Mouse (Mus musculus) frontal cortex, adult 2 months (tissue): ENCODE data around the gene C87977. TPM values are rescaled to one million over a fixed set of nuclear protein-coding genes. Genes with fewer than 3 reads are reported as not detected.
"Not testable (repeated sequence)": the region's sequence is repeated elsewhere in the genome, so short reads cannot be mapped to it uniquely, and the experiment has no call there.

ENCODE experiments used
- DNase-seq, 2 experiments: peaks; one replicate each; pipeline ENCODE4 v3.0.0; 2022; ENCODE audit warnings: low spot score in 1 of 2; ENCODE audit errors: extremely low spot score in 1 of 2
- polyA plus RNA-seq: library from polyadenylated mRNA; depleted of rRNA; stranded (reverse); fragments of >200 nt; gene quantifications from 2 replicates; pipeline ENCODE4 v1.2.3, GENCODE M21; 2012; rRNA removed

Gene C87977
- polyA plus RNA-seq, result not detected in 2 replicates

GRCm38 (mm10) chr4:144213218-144213617 is at the start of gene C87977:
C87977 (minus strand) TSS chr4:144213318.
- DNase-seq, result not testable (repeated sequence)

- DNase-seq, result not testable (repeated sequence)
Measured at GRCm38 (mm10) chr4:144254768-144255167, 41.6 kb upstream of the C87977 start.

GRCm38 (mm10) chr4:144190419-144190818 is 22.7 kb downstream of the C87977 start, which contains the start of gene Oog2:
Oog2 (plus strand) TSS chr4:144190719.
- DNase-seq, result no peak

GRCm38 (mm10) chr4:144162563-144162962 is 50.6 kb downstream of the C87977 start, which contains the start of gene Oog3:
Oog3 (minus strand) TSS chr4:144162663.
- no peak for DNase-seq

Other genes starting within 250 kb of the C87977 start
- gene Gm13101, start 246.4 kb downstream of the C87977 start, polyA plus RNA-seq, result not detected in 2 replicates
- gene Pramef17, start 218.9 kb downstream of the C87977 start, polyA plus RNA-seq, result not detected in 2 replicates
- gene Pramel4, start 154.2 kb downstream of the C87977 start, polyA plus RNA-seq, result not detected in 2 replicates
- gene Gm13102, start 106.8 kb downstream of the C87977 start, polyA plus RNA-seq, result not detected in 2 replicates
- not detected in 2 replicates for gene Oog3, start 50.7 kb downstream of the C87977 start, polyA plus RNA-seq
- gene Oog2, start 22.6 kb downstream of the C87977 start, polyA plus RNA-seq, result not detected in 2 replicates
- gene Pramel5, start 67.2 kb upstream of the C87977 start, polyA plus RNA-seq, result not detected in 2 replicates
- not detected in 2 replicates for gene Gm13128, start 116.9 kb upstream of the C87977 start, polyA plus RNA-seq
- gene Gm13119, start 144.6 kb upstream of the C87977 start, polyA plus RNA-seq, result not detected in 2 replicates
- gene Pramef20, start 164.6 kb upstream of the C87977 start, polyA plus RNA-seq, result not detected in 2 replicates
- gene Pramef12, start 195.1 kb upstream of the C87977 start, polyA plus RNA-seq, result 0.04 and 0.59 TPM in 2 replicates
- gene 1700012P22Rik, start 225.5 kb upstream of the C87977 start, polyA plus RNA-seq, result not detected in 2 replicates
- not detected in 2 replicates for gene Gm9944, start 240.0 kb upstream of the C87977 start, polyA plus RNA-seq